Mouse (Mus musculus) hematopoietic stem cell, adult 5-6 weeks (primary cell): ENCODE measurements at regions not wholly inside any gene's neighbourhood (a gene's known extent, or its start where the extent isn't known, plus 50 kb on each side); places are given as distances from the start of the nearest gene placed in this dataset.

Source experiments
- ATAC-seq, 2 experiments: fragments of 125-278 bp in 1 of 2; replicated peaks in 1 of 2; 2 replicates each; pipeline ENCODE4 v1.8.0; 2016 to 2017; ENCODE audit warnings: inconsistent platforms in 2 of 2, mild to moderate bottlenecking in 2 of 2, moderate number of reproducible peaks in 2 of 2, low read depth in 1 of 2, moderate TSS enrichment in 1 of 2; ENCODE audit not compliant: low FRiP score in 2 of 2, poor library complexity in 2 of 2, severe bottlenecking in 2 of 2, insufficient read depth in 1 of 2, low TSS enrichment in 1 of 2

GRCm38 (mm10) chr10:9066566-9066965 is 180.7 kb upstream of the Sash1 start:
- ATAC-seq = no peak

GRCm38 (mm10) chr10:9061979-9062378 is 176.1 kb upstream of the Sash1 start:
- no peak for ATAC-seq

GRCm38 (mm10) chr10:9055274-9055673 is 169.4 kb upstream of the Sash1 start:
- no peak for ATAC-seq

- ATAC-seq = no peak
Observed at GRCm38 (mm10) chr10:9053371-9053770, 167.5 kb upstream of the Sash1 start.

- ATAC-seq = no peak
Observed at GRCm38 (mm10) chr10:9047341-9047740, 161.5 kb upstream of the Sash1 start.

- no peak for ATAC-seq
Observed at GRCm38 (mm10) chr10:9044746-9045370, 159.0 kb upstream of the Sash1 start.

- ATAC-seq = no peak
Observed at GRCm38 (mm10) chr10:9043507-9043906, 157.6 kb upstream of the Sash1 start.

GRCm38 (mm10) chr10:9030486-9030885 is 144.6 kb upstream of the Sash1 start:
- ATAC-seq = no peak

GRCm38 (mm10) chr10:9029506-9029905 is 143.6 kb upstream of the Sash1 start:
- ATAC-seq = no peak

GRCm38 (mm10) chr10:9027070-9027807 is 141.4 kb upstream of the Sash1 start:
- ATAC-seq = no peak

- ATAC-seq = no peak
Observed at GRCm38 (mm10) chr10:9014810-9015505, 129.1 kb upstream of the Sash1 start.

GRCm38 (mm10) chr10:9013549-9013925 is 127.7 kb upstream of the Sash1 start:
- ATAC-seq = no peak

GRCm38 (mm10) chr10:9012829-9013548 is 127.1 kb upstream of the Sash1 start:
- ATAC-seq = peak; percentile 53 to 74; a peak in 3 of 4 replicates

- no peak for ATAC-seq
Observed at GRCm38 (mm10) chr10:9011906-9012305, 126.0 kb upstream of the Sash1 start.

GRCm38 (mm10) chr10:9010191-9010590 is 124.3 kb upstream of the Sash1 start:
- no peak for ATAC-seq

GRCm38 (mm10) chr10:9005140-9005909 is 119.5 kb upstream of the Sash1 start:
- ATAC-seq = no peak

GRCm38 (mm10) chr10:9002261-9002660 is 116.4 kb upstream of the Sash1 start:
- ATAC-seq = no peak
